Mouse (Mus musculus): ENCODE results near the gene Ntm. TPM values are rescaled to one million over a fixed set of nuclear protein-coding genes. Genes with fewer than 3 reads are reported as not detected.

Ntm gene
- polyA plus RNA-seq, 1 experiment from 2014 or later: 267 TPM

DNA sequence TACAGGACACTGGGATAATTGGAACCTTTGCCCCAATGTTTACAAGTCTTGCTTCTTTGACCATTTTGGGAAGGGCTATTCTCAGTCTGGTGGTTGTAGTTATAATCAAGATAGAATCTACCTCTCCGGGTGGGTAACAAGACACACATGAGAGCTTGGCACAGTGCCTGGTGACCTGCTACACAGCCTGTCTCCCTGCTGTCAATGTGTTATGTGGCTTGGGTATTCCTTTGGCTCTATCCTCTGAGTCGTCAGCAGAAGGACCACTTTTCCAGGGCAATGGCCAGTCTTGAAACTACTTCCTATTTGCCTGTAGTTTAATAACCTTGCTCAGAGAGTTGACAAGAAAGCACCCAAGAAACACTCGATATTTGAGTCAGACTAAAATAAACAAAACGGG is 575.8 kb downstream of the Ntm start:
- Histone ChIP-seq H3K36me3 (ENCODE audit: control insufficient read depth, insufficient read depth, low read length) (no peaks in the 10 kb centered on the region), H3K27ac (ENCODE audit: low read length) (no peak overlapping the region), H3K9ac (ENCODE audit: low read depth, low read length) (no peak overlapping the region), H3K4me3 (ENCODE audit: low read depth, low read length) (no peak overlapping the region), H3K4me2 (ENCODE audit: low read length) (no peak overlapping the region), H3K4me1 (ENCODE audit: control insufficient read depth, insufficient read depth, low read length) (peaks cover 6% of the 10 kb centered on the region; the same call in 1 of the 2 replicates), H3K9me3 (replicated peaks; ENCODE audit: control insufficient read depth, low read length, poor library complexity, severe bottlenecking) (no peaks in the 10 kb centered on the region), H3K27me3 (ENCODE audit: control insufficient read depth, insufficient read depth, low read depth, low read length) (no peaks in the 10 kb centered on the region)
- no peak for ATAC-seq
- WGBS: 74% methylated on average over 4 of the region's 4 CpGs

DNA sequence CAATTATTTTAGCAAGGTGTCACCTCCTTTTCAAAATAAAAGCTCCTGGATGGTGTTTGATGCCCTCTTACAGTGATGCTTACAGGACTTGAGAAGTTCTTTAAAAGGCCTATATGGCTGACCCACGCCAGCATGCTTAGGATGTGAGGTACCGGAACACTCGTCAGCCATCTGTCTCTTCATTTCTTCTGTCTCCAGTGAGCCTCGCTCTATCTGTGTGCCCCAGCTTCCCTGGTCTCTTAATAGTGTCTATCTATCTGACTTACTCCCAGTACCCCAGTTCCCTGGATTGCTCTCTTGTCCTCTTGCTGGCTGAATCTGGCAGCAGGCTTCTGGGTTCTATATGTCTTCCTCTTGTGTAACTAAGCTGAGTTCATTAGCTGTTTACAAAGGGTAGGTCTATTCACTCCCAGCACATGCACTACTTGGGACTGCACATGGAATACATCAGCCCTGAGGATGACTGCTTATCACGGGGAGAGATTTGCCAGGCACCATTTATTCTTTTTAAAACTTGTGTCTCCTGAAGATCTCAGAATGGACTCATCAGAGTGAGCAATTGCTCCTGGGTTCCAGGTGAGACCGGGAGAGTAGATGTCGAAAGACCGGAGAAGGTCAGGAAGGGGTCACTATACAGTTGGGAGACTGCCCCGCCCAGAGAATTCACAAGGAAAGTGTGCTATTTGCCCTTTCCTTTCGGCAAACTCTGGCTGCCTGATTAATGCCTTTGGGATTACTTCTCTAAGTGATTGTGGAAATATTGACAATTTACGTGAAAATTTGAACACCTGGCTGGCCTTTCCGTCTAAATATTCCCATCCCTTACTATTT is 585.6 kb downstream of the Ntm start:
- H3K27ac ChIP-seq (ENCODE audit: low read length): no peak overlapping the region
- 84% methylated on average over 12 of the region's 12 CpGs for WGBS
- H3K4me1 ChIP-seq (ENCODE audit: control insufficient read depth, insufficient read depth, low read length): peaks cover 8% of the 10 kb centered on the region; the same call in 1 of the 2 replicates
- no peak overlapping the region for H3K4me3 ChIP-seq (ENCODE audit: low read depth, low read length)
- H3K27me3 ChIP-seq (ENCODE audit: control insufficient read depth, insufficient read depth, low read depth, low read length): no peaks in the 10 kb centered on the region
- H3K9me3 ChIP-seq (replicated peaks; ENCODE audit: control insufficient read depth, low read length, poor library complexity, severe bottlenecking): no peaks in the 10 kb centered on the region
- no peaks in the 10 kb centered on the region for H3K36me3 ChIP-seq (ENCODE audit: control insufficient read depth, insufficient read depth, low read length)
- H3K4me2 ChIP-seq (ENCODE audit: low read length): no peak overlapping the region
- no peak for ATAC-seq
- no peak overlapping the region for H3K9ac ChIP-seq (ENCODE audit: low read depth, low read length)

- no peak overlapping the region for H3K9ac ChIP-seq (ENCODE audit: low read depth, low read length)
- no peak overlapping the region for H3K27ac ChIP-seq (ENCODE audit: low read length)
- no peak overlapping the region for H3K4me3 ChIP-seq (ENCODE audit: low read depth, low read length)
- H3K9me3 ChIP-seq (replicated peaks; ENCODE audit: control insufficient read depth, low read length, poor library complexity, severe bottlenecking): no peaks in the 10 kb centered on the region
- no peak for ATAC-seq
- WGBS: 82% methylated on average over 3 of the region's 3 CpGs
- peaks cover 8% of the 10 kb centered on the region; the same call in 1 of the 2 replicates for H3K4me1 ChIP-seq (ENCODE audit: control insufficient read depth, insufficient read depth, low read length)
- no peaks in the 10 kb centered on the region for H3K27me3 ChIP-seq (ENCODE audit: control insufficient read depth, insufficient read depth, low read depth, low read length)
- H3K36me3 ChIP-seq (ENCODE audit: control insufficient read depth, insufficient read depth, low read length): no peaks in the 10 kb centered on the region
- no peak overlapping the region for H3K4me2 ChIP-seq (ENCODE audit: low read length)
These were observed 591.6 kb downstream of the Ntm start for GRCm38 (mm10) chr9:29371341-29371740.

DNA sequence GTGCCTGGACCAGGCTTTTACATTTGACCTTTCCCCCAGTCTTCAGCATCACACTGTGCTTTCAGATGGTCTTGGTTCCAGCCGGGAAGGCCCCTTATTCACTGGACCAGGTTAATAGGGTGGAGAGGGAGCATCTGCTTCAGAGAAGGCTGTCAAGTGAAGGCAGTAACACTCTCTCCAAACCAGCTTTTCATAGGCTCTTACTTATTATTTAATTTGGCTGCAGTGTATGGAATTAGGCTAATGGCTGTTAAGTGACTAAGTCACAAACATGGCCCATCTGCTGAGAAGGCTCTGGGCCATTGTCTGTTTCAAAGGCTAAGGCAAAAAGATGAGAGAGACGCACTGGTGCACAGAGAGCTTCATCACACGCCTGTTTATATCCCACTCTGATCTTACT is 593.3 kb downstream of the Ntm start:
- Histone ChIP-seq H3K27me3 (ENCODE audit: control insufficient read depth, insufficient read depth, low read depth, low read length) (no peaks in the 10 kb centered on the region), H3K4me1 (ENCODE audit: control insufficient read depth, insufficient read depth, low read length) (peaks cover 12% of the 10 kb centered on the region; the same call in 1 of the 2 replicates), H3K4me3 (ENCODE audit: low read depth, low read length) (no peak overlapping the region), H3K4me2 (ENCODE audit: low read length) (no peak overlapping the region), H3K9me3 (replicated peaks; ENCODE audit: control insufficient read depth, low read length, poor library complexity, severe bottlenecking) (no peaks in the 10 kb centered on the region), H3K9ac (ENCODE audit: low read depth, low read length) (no peak overlapping the region), H3K27ac (ENCODE audit: low read length) (no peak overlapping the region), H3K36me3 (ENCODE audit: control insufficient read depth, insufficient read depth, low read length) (no peaks in the 10 kb centered on the region)
- WGBS: 81% methylated on average over 3 of the region's 3 CpGs
- no peak for ATAC-seq

DNA sequence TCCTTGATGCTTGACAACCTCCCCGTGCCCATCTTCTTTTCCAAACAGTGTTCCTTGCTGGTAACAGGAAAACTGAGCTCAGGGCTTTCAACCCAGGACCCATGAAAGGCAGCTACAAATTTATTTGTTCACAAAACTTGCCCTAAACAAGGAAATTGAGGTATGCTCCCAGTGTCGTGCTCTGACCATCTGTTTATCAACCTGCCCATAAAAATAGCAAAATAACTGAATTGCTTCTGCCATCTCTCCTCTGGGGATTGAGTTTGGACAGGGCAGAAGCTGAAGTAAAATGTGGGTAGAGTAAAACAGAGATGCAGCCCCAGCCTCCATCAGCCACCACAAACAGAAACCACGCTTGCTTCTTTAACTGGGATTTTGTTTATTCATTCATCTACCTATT is 594.6 kb downstream of the Ntm start:
- no peak for ATAC-seq
- 62% methylated on average over 3 of the region's 3 CpGs for WGBS

DNA sequence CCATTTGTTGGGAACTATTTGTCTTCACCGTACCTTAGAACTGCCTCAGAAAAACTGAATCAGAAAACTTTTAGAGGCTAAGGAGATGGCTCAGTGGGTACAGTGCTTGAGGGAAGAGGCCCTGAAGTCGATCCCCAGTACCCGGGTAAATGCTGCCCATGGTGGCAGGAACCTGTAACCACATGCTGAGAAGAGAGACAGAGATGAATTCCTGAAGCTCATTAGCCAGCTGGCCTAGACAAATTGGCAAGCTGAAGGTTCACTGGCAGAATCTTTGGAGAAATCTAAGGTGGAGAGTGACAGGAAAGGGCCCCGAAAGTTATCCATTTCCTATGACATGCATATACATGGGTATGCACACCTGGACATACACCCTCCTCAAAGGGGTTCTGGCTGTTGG is 605.1 kb downstream of the Ntm start:
- no peak overlapping the region for H3K4me3 ChIP-seq (ENCODE audit: low read depth, low read length)
- no peak overlapping the region for H3K9ac ChIP-seq (ENCODE audit: low read depth, low read length)
- no peak for ATAC-seq
- no peaks in the 10 kb centered on the region for H3K9me3 ChIP-seq (replicated peaks; ENCODE audit: control insufficient read depth, low read length, poor library complexity, severe bottlenecking)
- H3K4me2 ChIP-seq (ENCODE audit: low read length): no peak overlapping the region
- H3K4me1 ChIP-seq (ENCODE audit: control insufficient read depth, insufficient read depth, low read length): no peaks in the 10 kb centered on the region
- no peak overlapping the region for H3K27ac ChIP-seq (ENCODE audit: low read length)
- WGBS: 91% methylated on average over 4 of the region's 4 CpGs
- H3K36me3 ChIP-seq (ENCODE audit: control insufficient read depth, insufficient read depth, low read length): no peaks in the 10 kb centered on the region
- H3K27me3 ChIP-seq (ENCODE audit: control insufficient read depth, insufficient read depth, low read depth, low read length): no peaks in the 10 kb centered on the region

More for the DNA sequence above, 594.6 kb downstream of the Ntm start:
- Histone ChIP-seq H3K27ac (ENCODE audit: low read length) (no peak overlapping the region), H3K27me3 (ENCODE audit: control insufficient read depth, insufficient read depth, low read depth, low read length) (no peaks in the 10 kb centered on the region), H3K9me3 (replicated peaks; ENCODE audit: control insufficient read depth, low read length, poor library complexity, severe bottlenecking) (no peaks in the 10 kb centered on the region), H3K4me1 (ENCODE audit: control insufficient read depth, insufficient read depth, low read length) (peaks cover 12% of the 10 kb centered on the region; the same call in 1 of the 2 replicates), H3K36me3 (ENCODE audit: control insufficient read depth, insufficient read depth, low read length) (no peaks in the 10 kb centered on the region), H3K4me2 (ENCODE audit: low read length) (no peak overlapping the region), H3K4me3 (ENCODE audit: low read depth, low read length) (no peak overlapping the region), H3K9ac (ENCODE audit: low read depth, low read length) (no peak overlapping the region)

GRCm38 (mm10) chr9:29342303-29342702 is 620.6 kb downstream of the Ntm start:
- no peak overlapping the region for H3K4me2 ChIP-seq (ENCODE audit: low read length)
- no peaks in the 10 kb centered on the region for H3K27me3 ChIP-seq (ENCODE audit: control insufficient read depth, insufficient read depth, low read depth, low read length)
- H3K36me3 ChIP-seq (ENCODE audit: control insufficient read depth, insufficient read depth, low read length): no peaks in the 10 kb centered on the region
- no peak overlapping the region for H3K4me3 ChIP-seq (ENCODE audit: low read depth, low read length)
- H3K9me3 ChIP-seq (replicated peaks; ENCODE audit: control insufficient read depth, low read length, poor library complexity, severe bottlenecking): no peaks in the 10 kb centered on the region
- ATAC-seq: no peak
- no peak overlapping the region for H3K9ac ChIP-seq (ENCODE audit: low read depth, low read length)
- H3K4me1 ChIP-seq (ENCODE audit: control insufficient read depth, insufficient read depth, low read length): no peaks in the 10 kb centered on the region
- no peak overlapping the region for H3K27ac ChIP-seq (ENCODE audit: low read length)
- 89% methylated on average over 7 of the region's 7 CpGs for WGBS

- ATAC-seq: no peak
- Histone ChIP-seq H3K9ac (ENCODE audit: low read depth, low read length) (no peak overlapping the region), H3K4me3 (ENCODE audit: low read depth, low read length) (no peak overlapping the region), H3K4me2 (ENCODE audit: low read length) (no peak overlapping the region), H3K36me3 (ENCODE audit: control insufficient read depth, insufficient read depth, low read length) (no peaks in the 10 kb centered on the region), H3K27me3 (ENCODE audit: control insufficient read depth, insufficient read depth, low read depth, low read length) (no peaks in the 10 kb centered on the region), H3K4me1 (ENCODE audit: control insufficient read depth, insufficient read depth, low read length) (no peaks in the 10 kb centered on the region), H3K9me3 (replicated peaks; ENCODE audit: control insufficient read depth, low read length, poor library complexity, severe bottlenecking) (no peaks in the 10 kb centered on the region), H3K27ac (ENCODE audit: low read length) (no peak overlapping the region)
- WGBS: 91% methylated on average over 3 of the region's 3 CpGs
These were observed 621.6 kb downstream of the Ntm start for GRCm38 (mm10) chr9:29341292-29341691.

- Histone ChIP-seq H3K4me3 (ENCODE audit: low read depth, low read length) (no peak overlapping the region), H3K4me2 (ENCODE audit: low read length) (no peak overlapping the region), H3K27me3 (ENCODE audit: control insufficient read depth, insufficient read depth, low read depth, low read length) (no peaks in the 10 kb centered on the region), H3K4me1 (ENCODE audit: control insufficient read depth, insufficient read depth, low read length) (no peaks in the 10 kb centered on the region), H3K9ac (ENCODE audit: low read depth, low read length) (no peak overlapping the region), H3K9me3 (replicated peaks; ENCODE audit: control insufficient read depth, low read length, poor library complexity, severe bottlenecking) (no peaks in the 10 kb centered on the region), H3K36me3 (ENCODE audit: control insufficient read depth, insufficient read depth, low read length) (no peaks in the 10 kb centered on the region), H3K27ac (ENCODE audit: low read length) (no peak overlapping the region)
- ATAC-seq: no peak
- WGBS: 72% methylated on average over 2 of the region's 2 CpGs
These were observed 627.3 kb downstream of the Ntm start for GRCm38 (mm10) chr9:29335671-29336070.
